Mouse (Mus musculus) thymus, adult 2 months (tissue): ENCODE measurements at regions not wholly inside any gene's neighbourhood (a gene's known extent, or its start where the extent isn't known, plus 50 kb on each side); places are given as distances from the start of the nearest gene placed in this dataset.

Experiments
- CTCF ChIP-seq: fragments of 200-500 bp; IDR thresholded peaks from 2 replicates; pipeline ENCODE4 v1.5.1; 2012; ENCODE audit warnings: mild to moderate bottlenecking, control low read depth, low read length, moderate library complexity, borderline replicate concordance; ENCODE audit not compliant: control insufficient read depth, poor library complexity, insufficient read depth; ENCODE audit errors: extremely low read depth
- POLR2A ChIP-seq: fragments of 200-500 bp; IDR thresholded peaks from 2 replicates; pipeline ENCODE4 v1.6.1; 2012; ENCODE audit warnings: mild to moderate bottlenecking, low read length, control low read depth, moderate library complexity; ENCODE audit not compliant: control insufficient read depth, poor library complexity, insufficient read depth; ENCODE audit errors: extremely low read depth

GRCm38 (mm10) chr3:148682445-148682994 lies 307.8 kb downstream of the Adgrl2 start:
- TF ChIP-seq CTCF: no peak
- TF ChIP-seq POLR2A: no peak
